Mouse (Mus musculus) MN1 (cell line): ENCODE measurements around the gene Vmn1r41.

Source experiments
- DNase-seq: peaks from one replicate; pipeline ENCODE4 v3.0.0-alpha.2; 2016; ENCODE audit warnings: low spot score

The Vmn1r41 gene

GRCm38 (mm10) chr6:89740466-89740865 is at the start of gene Vmn1r41:
Gene Vmn1r41, plus strand, starts transcription at chr6:89740766.
- DNase-seq = no peak

- DNase-seq = no peak
These were observed 33.9 kb upstream of the Vmn1r41 start for GRCm38 (mm10) chr6:89706624-89707023.

GRCm38 (mm10) chr6:89707240-89707639 is 33.3 kb upstream of the Vmn1r41 start, which contains the start of gene Vmn1r40:
Gene Vmn1r40, plus strand, starts transcription at chr6:89707540.
- DNase-seq = no peak

- DNase-seq = no peak
These were observed 22.5 kb upstream of the Vmn1r41 start for GRCm38 (mm10) chr6:89718051-89718450.

GRCm38 (mm10) chr6:89742811-89743210 is 2.2 kb downstream of the Vmn1r41 start:
- no peak for DNase-seq

DNA sequence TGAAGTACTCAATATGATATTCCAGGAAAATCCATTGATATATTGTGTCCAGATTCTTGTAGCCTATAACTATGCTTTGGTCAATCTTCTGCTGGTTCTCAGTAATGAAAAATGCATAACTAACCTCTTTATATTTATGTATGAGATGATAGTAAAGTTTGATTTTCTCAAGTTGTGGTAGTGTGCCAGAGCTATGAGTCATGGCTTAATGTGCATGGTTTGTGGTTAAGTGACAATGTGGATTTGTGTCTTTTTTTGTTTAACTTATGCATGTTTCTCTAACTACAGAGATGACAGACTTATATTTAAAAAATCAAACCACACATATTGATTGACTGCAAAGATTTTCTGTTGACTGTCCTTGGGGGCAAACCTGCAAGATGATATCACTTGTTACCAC is 49.7 kb downstream of the Vmn1r41 start:
- DNase-seq = no peak
